Mouse (Mus musculus) brain, embryonic 14.5 days (tissue): ENCODE data around the gene Ldlrap1.

Experiments
- CTCF ChIP-seq: fragments of 200-500 bp; IDR thresholded peaks from 2 replicates; pipeline ENCODE4 v1.5.1; 2012; ENCODE audit warnings: inconsistent platforms, mild to moderate bottlenecking, moderate library complexity, borderline replicate concordance; ENCODE audit not compliant: insufficient read depth, insufficient read length; ENCODE audit errors: extremely low read depth
- POLR2A ChIP-seq: fragments of 200-500 bp; IDR thresholded peaks from 2 replicates; pipeline ENCODE4 v1.6.1; 2012; ENCODE audit warnings: mild to moderate bottlenecking, inconsistent platforms, borderline replicate concordance; ENCODE audit not compliant: poor library complexity, insufficient read depth, insufficient read length, severe bottlenecking; ENCODE audit errors: extremely low read depth

DNA sequence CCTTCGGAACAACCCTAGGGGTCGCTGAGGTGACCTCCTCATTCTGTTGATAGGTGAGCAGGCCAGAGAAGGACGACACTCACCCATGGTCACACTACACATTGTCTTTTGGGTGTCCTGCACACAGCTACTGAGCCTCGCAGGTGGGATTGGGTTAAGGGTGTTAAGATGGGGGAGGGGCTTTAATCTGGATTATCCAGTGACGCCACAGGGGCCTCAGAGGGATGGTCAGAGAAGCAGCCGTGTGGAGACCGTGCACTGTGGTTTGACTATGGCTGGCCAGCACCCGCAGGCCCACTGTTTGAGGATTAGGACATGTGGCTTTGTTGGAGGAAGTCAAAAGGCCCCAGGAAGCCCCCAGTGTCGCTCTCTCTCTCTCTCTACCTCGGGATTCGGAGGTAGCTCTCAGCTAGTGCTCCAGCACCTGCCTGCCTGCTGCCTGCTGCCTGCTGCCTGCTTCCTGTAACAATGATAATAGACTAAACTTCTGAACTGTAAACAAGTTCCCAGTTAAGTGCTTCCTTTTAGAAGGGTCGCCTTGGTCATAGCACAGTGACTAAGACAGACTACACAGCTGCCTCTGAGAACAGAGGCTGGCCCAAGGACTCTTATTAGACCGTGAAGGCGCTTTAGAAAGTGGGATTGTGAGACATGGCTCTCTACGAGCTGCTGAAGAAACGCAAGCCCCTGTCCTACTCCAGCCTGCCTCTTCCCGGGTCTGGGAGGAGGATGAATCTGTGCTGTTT lies 14.1 kb downstream of the Ldlrap1 start:
- no peak for TF ChIP-seq POLR2A
- TF ChIP-seq CTCF = no peak
